Mouse (Mus musculus) MEL (cell line): ENCODE results near the gene Fank1. TPM values are rescaled to one million over a fixed set of nuclear protein-coding genes. Genes with fewer than 3 reads are reported as not detected.
A peak's percentile ranks its signal among the peaks of the same experiment; 100 is the strongest.

ENCODE experiments used
- DNase-seq: peaks from one replicate; pipeline ENCODE4 v3.0.0; 2011; ENCODE audit warnings: low read depth, low spot score
- H3K27ac ChIP-seq: 2 replicates; pipeline ENCODE4 v1.5.1; 2012; ENCODE audit warnings: low read depth, mild to moderate bottlenecking, control low read depth, low read length, moderate library complexity; ENCODE audit not compliant: control insufficient read depth
- H3K27me3 ChIP-seq, 2 experiments: fragments of 150-350 bp in 1 of 2; sonication (generic) in 1 of 2; 2 replicates each; pipeline ENCODE4 v1.6.1; 2012; ENCODE audit warnings: low read length in 2 of 2, mild to moderate bottlenecking in 2 of 2, improper control_type of control experiment in 1 of 2, moderate library complexity in 1 of 2; ENCODE audit not compliant: insufficient read depth in 2 of 2, control insufficient read depth in 1 of 2
- H3K36me3 ChIP-seq, 2 experiments: 2 replicates each; pipeline ENCODE4 v1.6.1; 2012 to 2014; ENCODE audit warnings: low read length in 2 of 2, improper control_type of control experiment in 1 of 2, inconsistent platforms in 1 of 2, mild to moderate bottlenecking in 1 of 2; ENCODE audit not compliant: insufficient read depth in 2 of 2, control insufficient read depth in 1 of 2
- H3K4me1 ChIP-seq, 2 experiments: fragments of 150-350 bp in 1 of 2; sonication (generic) in 1 of 2; 2 replicates each; pipeline ENCODE4 v1.6.1; 2012; ENCODE audit warnings: low read length in 2 of 2, improper control_type of control experiment in 1 of 2, mild to moderate bottlenecking in 1 of 2; ENCODE audit not compliant: insufficient read depth in 2 of 2, control insufficient read depth in 1 of 2
- H3K4me3 ChIP-seq, 2 experiments: fragments of 150-350 bp in 1 of 2; sonication (generic) in 1 of 2; 2 replicates each; pipeline ENCODE4 v1.5.1; 2012; ENCODE audit warnings: low read depth in 2 of 2, low read length in 2 of 2, mild to moderate bottlenecking in 2 of 2, moderate library complexity in 2 of 2, control low read depth in 1 of 2, improper control_type of control experiment in 1 of 2; ENCODE audit not compliant: control insufficient read depth in 1 of 2, insufficient read depth in 1 of 2
- H3K79me2 ChIP-seq: 2 replicates; pipeline ENCODE4 v1.6.1; 2012; ENCODE audit warnings: mild to moderate bottlenecking, low read length, moderate library complexity; ENCODE audit not compliant: control insufficient read depth, poor library complexity, insufficient read depth
- H3K9ac ChIP-seq: 2 replicates; pipeline ENCODE4 v1.6.1; 2012; ENCODE audit warnings: low read depth, mild to moderate bottlenecking, control low read depth, low read length, moderate library complexity; ENCODE audit not compliant: control insufficient read depth, poor library complexity, severe bottlenecking
- H3K9me3 ChIP-seq: fragments of 150-350 bp; sonication (generic); replicated peaks from 2 replicates; pipeline ENCODE4 v1.6.1; 2012; ENCODE audit warnings: mild to moderate bottlenecking, low read length, improper control_type of control experiment, moderate library complexity; ENCODE audit not compliant: insufficient read depth
- BHLHE40 ChIP-seq: IDR thresholded peaks from 2 replicates; pipeline ENCODE4 v1.6.1; 2012; ENCODE audit warnings: low read depth, mild to moderate bottlenecking, inconsistent platforms, low read length, improper control_type of control experiment, borderline replicate concordance
- CHD2 ChIP-seq: IDR thresholded peaks from 2 replicates; pipeline ENCODE4 v1.6.1; 2011; ENCODE audit warnings: low read length, improper control_type of control experiment
- CTCF ChIP-seq, 3 experiments: IDR thresholded peaks in 2 of 3; conservative IDR thresholded peaks in 1 of 3; 2 replicates each; pipeline ENCODE4 v1.5.1; 2011 to 2012; ENCODE audit warnings: low read length in 3 of 3, low read depth in 2 of 3, mild to moderate bottlenecking in 2 of 3, improper control_type of control experiment in 1 of 3, inconsistent platforms in 1 of 3, mixed read lengths in 1 of 3, moderate library complexity in 1 of 3; ENCODE audit not compliant: control insufficient read depth in 1 of 3, insufficient read depth in 1 of 3, poor library complexity in 1 of 3, severe bottlenecking in 1 of 3
- E2F4 ChIP-seq: IDR thresholded peaks from 2 replicates; pipeline ENCODE4 v1.6.1; 2011; ENCODE audit warnings: low read depth, low read length, improper control_type of control experiment, borderline replicate concordance
- ETS1 ChIP-seq: IDR thresholded peaks from 2 replicates; pipeline ENCODE4 v1.6.1; 2012; ENCODE audit warnings: low read depth, mild to moderate bottlenecking, inconsistent platforms, low read length, improper control_type of control experiment, moderate library complexity
- GABPA ChIP-seq: IDR thresholded peaks from 2 replicates; pipeline ENCODE4 v1.6.1; 2012; ENCODE audit warnings: low read depth, mild to moderate bottlenecking, inconsistent platforms, low read length, improper control_type of control experiment, moderate library complexity
- GATA1 ChIP-seq: IDR thresholded peaks from 2 replicates; pipeline ENCODE4 v1.6.1; 2011; ENCODE audit warnings: low read depth, low read length, improper control_type of control experiment
- HCFC1 ChIP-seq: IDR thresholded peaks from 2 replicates; pipeline ENCODE4 v1.6.1; 2012; ENCODE audit warnings: low read depth, mild to moderate bottlenecking, inconsistent platforms, low read length, improper control_type of control experiment, moderate library complexity
- JUND ChIP-seq: IDR thresholded peaks from 2 replicates; pipeline ENCODE4 v1.6.1; 2011; ENCODE audit warnings: low read depth, mild to moderate bottlenecking, improper control_type of control experiment, low read length
- MAFK ChIP-seq: IDR thresholded peaks from 2 replicates; pipeline ENCODE4 v1.6.1; 2011; ENCODE audit warnings: low read depth, mild to moderate bottlenecking, low read length, improper control_type of control experiment, borderline replicate concordance
- MAZ ChIP-seq: IDR thresholded peaks from 2 replicates; pipeline ENCODE4 v1.6.1; 2012; ENCODE audit warnings: low read depth, mild to moderate bottlenecking, inconsistent platforms, low read length, improper control_type of control experiment
- MXI1 ChIP-seq: IDR thresholded peaks from 2 replicates; pipeline ENCODE4 v1.6.1; 2011; ENCODE audit warnings: mild to moderate bottlenecking, low read depth, low read length, improper control_type of control experiment
- MYB ChIP-seq: IDR thresholded peaks from 2 replicates; pipeline ENCODE4 v1.6.1; 2011; ENCODE audit warnings: mild to moderate bottlenecking, low read depth, low read length, improper control_type of control experiment
- NELFE ChIP-seq: IDR thresholded peaks from 2 replicates; pipeline ENCODE4 v1.6.1; 2011; ENCODE audit warnings: low read depth, low read length, improper control_type of control experiment
- NRF1 ChIP-seq: IDR thresholded peaks from 2 replicates; pipeline ENCODE4 v1.6.1; 2014; ENCODE audit warnings: low read depth, mild to moderate bottlenecking, inconsistent platforms, low read length, improper control_type of control experiment, moderate library complexity; ENCODE audit not compliant: poor library complexity, insufficient read depth, severe bottlenecking
- RAD21 ChIP-seq: IDR thresholded peaks from 2 replicates; pipeline ENCODE4 v1.6.1; 2011; ENCODE audit warnings: mild to moderate bottlenecking, low read depth, low read length, improper control_type of control experiment
- SMC3 ChIP-seq: IDR thresholded peaks from 2 replicates; pipeline ENCODE4 v1.6.1; 2011; ENCODE audit warnings: low read depth, low read length, improper control_type of control experiment
- TCF12 ChIP-seq: IDR thresholded peaks from 2 replicates; pipeline ENCODE4 v1.6.1; 2014; ENCODE audit warnings: low read depth, mild to moderate bottlenecking, inconsistent platforms, low read length, improper control_type of control experiment, moderate library complexity
- ZC3H11A ChIP-seq: IDR thresholded peaks from 2 replicates; pipeline ENCODE4 v1.6.1; 2012; ENCODE audit warnings: low read depth, mild to moderate bottlenecking, inconsistent platforms, low read length, improper control_type of control experiment
- ZNF384 ChIP-seq: IDR thresholded peaks from 2 replicates; pipeline ENCODE4 v1.6.1; 2012; ENCODE audit warnings: low read depth, mild to moderate bottlenecking, inconsistent platforms, low read length, improper control_type of control experiment
- polyA plus RNA-seq, 2 experiments: library from polyadenylated mRNA; stranded (reverse) in 1 of 2; unstranded in 1 of 2; fragments of >175 nt in 1 of 2; fragments of >200 nt in 1 of 2; gene quantifications; 2 replicates each; pipeline versions ENCODE4 v1.2.1 to v1.2.4; 2012; ENCODE audit warnings: low replicate concordance in 2 of 2, low read depth in 1 of 2; ENCODE audit not compliant: insufficient read length in 2 of 2, insufficient read depth in 1 of 2, missing spikeins in 1 of 2
- total RNA-seq: library from RNA; depleted of rRNA; stranded (reverse); fragments of 300-350 nt; gene quantifications from 2 replicates; pipeline ENCODE4 v1.2.3, GENCODE M21; 2012

Gene Fank1
- total and polyA plus RNA-seq, 3 experiments, result 0.17 to 1.8 TPM; not detected in 1

DNA sequence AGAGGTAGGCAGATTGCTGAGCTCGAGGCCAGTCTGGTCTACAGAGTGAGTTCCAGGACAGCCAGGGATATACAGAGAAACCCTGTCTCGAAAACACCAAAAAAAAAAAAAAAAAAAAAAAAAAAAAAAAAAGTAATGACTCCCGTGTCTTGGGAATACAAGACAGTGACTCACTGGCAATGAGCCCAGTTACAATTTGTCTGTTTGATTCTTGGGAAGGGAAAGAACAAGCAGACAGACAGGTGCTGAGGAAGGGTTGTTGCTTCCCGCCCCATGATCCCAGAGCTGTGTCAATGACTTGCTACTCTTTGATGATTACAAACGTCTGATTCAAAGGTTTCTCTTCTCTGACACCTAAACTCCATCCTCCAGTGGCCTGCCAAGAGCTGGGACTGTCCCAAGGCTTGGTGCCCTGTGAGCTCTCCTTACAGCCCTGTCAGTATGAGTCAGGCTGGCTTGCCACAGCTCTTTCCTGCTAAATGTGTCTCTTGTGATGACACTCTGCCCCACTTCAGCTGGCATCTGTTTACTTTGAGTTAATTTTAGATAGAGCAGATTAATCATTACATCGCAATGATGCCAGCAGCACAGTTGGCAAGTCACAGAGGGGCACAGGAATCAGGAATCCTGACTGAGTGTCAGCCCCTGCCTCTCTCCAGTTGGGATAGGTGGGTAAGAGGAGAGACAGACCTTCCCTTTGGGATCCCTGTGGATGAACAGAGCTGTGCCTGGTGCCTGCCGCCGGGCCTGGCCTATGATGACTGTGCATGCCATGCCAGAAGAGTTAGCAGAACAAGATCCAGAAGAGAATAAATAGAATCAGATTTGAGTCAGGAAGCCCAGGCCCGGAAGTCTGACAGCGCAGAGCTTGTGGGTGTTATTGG is 16.8 kb downstream of the Fank1 start:
- TF ChIP-seq ZNF384 (0 out of 2 replicates have a peak, but pooled peaks have one; percentile 20), RAD21 (no peak)
- TF ChIP-seq, all 39 proteins: peak for 1
- H3K9ac ChIP-seq, result no peak overlapping the region
- no peak for DNase-seq

DNA sequence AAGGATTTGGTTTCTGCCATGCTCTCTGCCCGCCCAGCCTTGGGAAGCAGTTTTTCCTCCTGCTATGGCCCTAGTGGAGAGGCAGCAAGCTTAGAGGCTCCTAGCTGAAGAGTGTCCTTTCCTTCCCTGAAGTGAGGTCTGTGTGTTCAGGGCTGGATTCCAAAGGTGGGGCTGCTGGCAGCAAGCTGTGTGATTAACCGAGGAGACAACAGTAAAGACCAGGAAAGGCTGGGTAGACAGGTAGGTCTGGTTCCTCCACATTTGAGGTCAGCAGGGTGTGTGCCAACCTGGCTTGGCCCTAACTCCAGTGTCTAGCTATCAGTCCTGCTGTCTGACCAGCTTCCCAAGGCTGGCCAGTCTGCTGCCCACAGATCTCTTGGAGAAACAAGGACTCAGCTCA is 18.1 kb downstream of the Fank1 start:
- Histone ChIP-seq H3K4me3 (no peak overlapping the region), H3K36me3 (no peaks in the 10 kb centered on the region), H3K9me3 (no peaks in the 10 kb centered on the region), H3K79me2 (no peaks in the 10 kb centered on the region), H3K27ac (no peak overlapping the region), H3K4me1 (peaks cover 2 to 4% of the 10 kb centered on the region in 2 experiments; a peak in 2 of 4 replicates)
- no peak for DNase-seq
- TF ChIP-seq BHLHE40, result no peak
- no peak for TF ChIP-seq ETS1
- TF ChIP-seq ZNF384, result no peak
- no peak for TF ChIP-seq MAZ
- no peak for TF ChIP-seq RAD21
- no peak for TF ChIP-seq MYB
- no peak for TF ChIP-seq NELFE
- TF ChIP-seq MXI1, result no peak
- TF ChIP-seq CHD2, result no peak
- TF ChIP-seq MAFK, result no peak
- no peak for TF ChIP-seq NRF1
- no peak for TF ChIP-seq GATA1
- TF ChIP-seq HCFC1, result no peak
- TF ChIP-seq CTCF (IDR thresholded peaks at IDR 0.05 in 2 of 3, conservative IDR thresholded peaks at IDR 0.05 in 1 of 3; ENCODE audit: control insufficient read depth in 1 of 3, insufficient read depth in 1 of 3, low read depth in 2 of 3, low read length in 3 of 3, poor library complexity in 1 of 3, severe bottlenecking in 1 of 3), result no peak
- no peak for TF ChIP-seq SMC3
- TF ChIP-seq ZC3H11A, result no peak
- no peak for TF ChIP-seq TCF12
- TF ChIP-seq JUND, result no peak
- TF ChIP-seq E2F4, result no peak
- TF ChIP-seq GABPA, result no peak
- TF ChIP-seq, all 39 proteins: peak for 0
- Histone ChIP-seq H3K9ac (no peak overlapping the region), H3K27me3 (no peaks in the 10 kb centered on the region)

More for the DNA sequence above, 16.8 kb downstream of the Fank1 start:
- Histone ChIP-seq H3K4me1 (peaks cover 5% of the 10 kb centered on the region in 2 experiments), H3K27me3 (no peaks in the 10 kb centered on the region), H3K9me3 (no peaks in the 10 kb centered on the region), H3K36me3 (peaks cover 0 to under 1% of the 10 kb centered on the region in 2 experiments; a peak in 2 of 4 replicates), H3K79me2 (no peaks in the 10 kb centered on the region), H3K4me3 (no peak overlapping the region), H3K27ac (no peak overlapping the region)
